Mouse (Mus musculus) forebrain, embryonic 15.5 days (tissue): ENCODE data around the gene Spo11. TPM values are rescaled to one million over a fixed set of nuclear protein-coding genes. Genes with fewer than 3 reads are reported as not detected.
A peak's percentile ranks its signal among the peaks of the same experiment; 100 is the strongest.

Source experiments
- ATAC-seq: fragments of 200-750 bp; cut with Nextera tagmentation; replicated peaks from 2 replicates; pipeline ENCODE4 v1.8.0; 2017; ENCODE audit warnings: mild to moderate bottlenecking, moderate TSS enrichment, moderate library complexity
- H3K27ac ChIP-seq: fragments of 300-500 bp; sonication (generic); replicated peaks from 2 replicates; pipeline ENCODE4 v1.5.1; 2015; ENCODE audit warnings: mild to moderate bottlenecking, inconsistent platforms
- H3K27me3 ChIP-seq: fragments of 300-500 bp; sonication (generic); 2 replicates; pipeline ENCODE4 v1.6.1; 2015; ENCODE audit warnings: inconsistent platforms
- H3K36me3 ChIP-seq: fragments of 300-500 bp; sonication (generic); 2 replicates; pipeline ENCODE4 v1.6.1; 2015; ENCODE audit warnings: mild to moderate bottlenecking, inconsistent platforms
- H3K4me1 ChIP-seq: fragments of 300-500 bp; sonication (generic); 2 replicates; pipeline ENCODE4 v1.6.1; 2015; ENCODE audit warnings: inconsistent platforms
- H3K4me2 ChIP-seq: fragments of 300-500 bp; sonication (generic); replicated peaks from 2 replicates; pipeline ENCODE4 v1.6.1; 2015; ENCODE audit warnings: mild to moderate bottlenecking, inconsistent platforms
- H3K4me3 ChIP-seq: fragments of 300-500 bp; sonication (generic); 2 replicates; pipeline ENCODE4 v1.5.1; 2015; ENCODE audit warnings: mild to moderate bottlenecking, inconsistent platforms
- H3K9ac ChIP-seq: fragments of 300-500 bp; sonication (generic); replicated peaks from 2 replicates; pipeline ENCODE4 v1.6.1; 2015; ENCODE audit warnings: mild to moderate bottlenecking, inconsistent platforms
- H3K9me3 ChIP-seq: fragments of 300-500 bp; sonication (generic); 2 replicates; pipeline ENCODE4 v1.6.1; 2016; ENCODE audit warnings: inconsistent platforms
- WGBS: fragments of 180-500 bp; shearing (Covaris S2); methylation state at CpG from one replicate; pipeline ENCODE4 v1.1.7; 2015; ENCODE audit warnings: mixed read lengths; 5-methylcytosine and 5-hydroxymethylcytosine counted together
- polyA plus RNA-seq: library from polyadenylated mRNA; unstranded; fragments of >200 nt; fragmentation: Nextera tagmentation; extraction: Ambion mirVana; gene quantifications from 2 replicates; pipeline ENCODE4 v1.2.1, GENCODE M21; 2015

Gene Spo11
- polyA plus RNA-seq = 0.46 and 0.97 TPM in 2 replicates

- H3K9me3 ChIP-seq = no peaks in the 10 kb centered on the region
- 0 out of 2 replicates have a peak within 1 kb of the TSS, but pooled peaks have one; percentile 3 for H3K4me2 ChIP-seq
- no peak within 1 kb of the TSS for H3K9ac ChIP-seq
- H3K27ac ChIP-seq = no peak within 1 kb of the TSS; the same call in 1 of the 2 replicates
- no peak within 1 kb of the TSS for H3K4me3 ChIP-seq
- no peaks in the 10 kb centered on the region for H3K36me3 ChIP-seq
- peaks cover 15% of the 10 kb centered on the region for H3K4me1 ChIP-seq
- 0 out of 2 replicates have a peak, but pooled peaks have one; percentile 38 for ATAC-seq
- no peaks in the 10 kb centered on the region for H3K27me3 ChIP-seq
- 11% methylated on average over 14 of the region's 14 CpGs for WGBS
These were observed at the start of gene Spo11 for GRCm38 (mm10) chr2:172977409-172978130. Gene Spo11 (plus strand): TSS chr2:172977700.

GRCm38 (mm10) chr2:172929905-172930436, 47.5 kb upstream of the Spo11 start:
- WGBS = 78% methylated on average over 14 of the region's 14 CpGs
- Histone ChIP-seq H3K4me3 (no peak overlapping the region), H3K27ac (no peak overlapping the region), H3K9ac (no peak overlapping the region), H3K36me3 (no peaks in the 10 kb centered on the region), H3K27me3 (peaks cover under 1% of the 10 kb centered on the region; the same call in 1 of the 2 replicates), H3K9me3 (no peaks in the 10 kb centered on the region), H3K4me2 (no peak overlapping the region), H3K4me1 (peaks cover 19% of the 10 kb centered on the region)
- ATAC-seq = no peak

- ATAC-seq = no peak
- no peaks in the 10 kb centered on the region for H3K9me3 ChIP-seq
- H3K27ac ChIP-seq = no peak overlapping the region
- H3K4me2 ChIP-seq = no peak overlapping the region
- H3K4me1 ChIP-seq = peaks cover 24% of the 10 kb centered on the region
- no peaks in the 10 kb centered on the region for H3K36me3 ChIP-seq
- 85% methylated on average over 17 of the region's 17 CpGs for WGBS
- H3K9ac ChIP-seq = no peak overlapping the region
- peaks cover 9% of the 10 kb centered on the region; the same call in 1 of the 2 replicates for H3K27me3 ChIP-seq
- H3K4me3 ChIP-seq = no peak overlapping the region
These were observed 46.2 kb upstream of the Spo11 start for GRCm38 (mm10) chr2:172931137-172931898.

GRCm38 (mm10) chr2:172933631-172934419, 43.7 kb upstream of the Spo11 start:
- peaks cover 28% of the 10 kb centered on the region for H3K4me1 ChIP-seq
- no peaks in the 10 kb centered on the region for H3K36me3 ChIP-seq
- H3K27ac ChIP-seq = peak overlapping the region; percentile 70
- H3K27me3 ChIP-seq = peaks cover 34% of the 10 kb centered on the region
- peak; percentile 69 for ATAC-seq
- WGBS = 1% methylated on average over 34 of the region's 34 CpGs
- H3K4me3 ChIP-seq = peak overlapping the region; percentile 30
- H3K4me2 ChIP-seq = peak overlapping the region; percentile 54
- H3K9me3 ChIP-seq = no peaks in the 10 kb centered on the region
- H3K9ac ChIP-seq = peak overlapping the region; percentile 32; the same call in 1 of the 2 replicates

- H3K4me1 ChIP-seq = peaks cover 34% of the 10 kb centered on the region
- H3K27me3 ChIP-seq = peaks cover 40% of the 10 kb centered on the region
- peak overlapping the region; percentile 70 for H3K27ac ChIP-seq
- H3K9ac ChIP-seq = peak overlapping the region; percentile 32; the same call in 1 of the 2 replicates
- peak overlapping the region; percentile 30 for H3K4me3 ChIP-seq
- H3K4me2 ChIP-seq = peak overlapping the region; percentile 54
- H3K9me3 ChIP-seq = no peaks in the 10 kb centered on the region
- no peak for ATAC-seq
- 2% methylated on average over 8 of the region's 8 CpGs for WGBS
- no peaks in the 10 kb centered on the region for H3K36me3 ChIP-seq
These were observed 43.1 kb upstream of the Spo11 start for GRCm38 (mm10) chr2:172934420-172934788.

GRCm38 (mm10) chr2:172934891-172935740, 42.4 kb upstream of the Spo11 start:
- ATAC-seq = no peak
- 12% methylated on average over 30 of the region's 30 CpGs for WGBS

GRCm38 (mm10) chr2:172935776-172936562, 41.5 kb upstream of the Spo11 start:
- H3K36me3 ChIP-seq = no peaks in the 10 kb centered on the region
- peaks cover 49% of the 10 kb centered on the region for H3K4me1 ChIP-seq
- H3K9ac ChIP-seq = no peak overlapping the region
- peaks cover 55% of the 10 kb centered on the region for H3K27me3 ChIP-seq
- no peak overlapping the region for H3K4me3 ChIP-seq
- no peak overlapping the region for H3K4me2 ChIP-seq
- 28% methylated on average over 12 of the region's 12 CpGs for WGBS
- H3K27ac ChIP-seq = no peak overlapping the region
- H3K9me3 ChIP-seq = no peaks in the 10 kb centered on the region
- no peak for ATAC-seq

More at GRCm38 (mm10) chr2:172934891-172935740, 42.4 kb upstream of the Spo11 start:
- Histone ChIP-seq H3K27me3 (peaks cover 47% of the 10 kb centered on the region), H3K9ac (no peak overlapping the region), H3K4me3 (no peak overlapping the region), H3K4me1 (peaks cover 41% of the 10 kb centered on the region), H3K36me3 (no peaks in the 10 kb centered on the region), H3K27ac (no peak overlapping the region; the same call in none of the 2 replicates), H3K9me3 (no peaks in the 10 kb centered on the region), H3K4me2 (peak overlapping the region; percentile 54; the same call in 1 of the 2 replicates)

- Histone ChIP-seq H3K27me3 (peaks cover 64% of the 10 kb centered on the region), H3K9me3 (no peaks in the 10 kb centered on the region), H3K9ac (no peak overlapping the region), H3K36me3 (no peaks in the 10 kb centered on the region), H3K27ac (no peak overlapping the region), H3K4me1 (peaks cover 50% of the 10 kb centered on the region), H3K4me2 (no peak overlapping the region), H3K4me3 (no peak overlapping the region)
- WGBS = 42% methylated on average over 5 of the region's 5 CpGs
- no peak for ATAC-seq
These were observed 40.7 kb upstream of the Spo11 start for GRCm38 (mm10) chr2:172936844-172937243.

GRCm38 (mm10) chr2:172937326-172938190, 39.9 kb upstream of the Spo11 start:
- ATAC-seq = no peak
- H3K27me3 ChIP-seq = peaks cover 68% of the 10 kb centered on the region
- no peak overlapping the region for H3K4me3 ChIP-seq
- H3K27ac ChIP-seq = no peak overlapping the region
- H3K9ac ChIP-seq = no peak overlapping the region
- no peaks in the 10 kb centered on the region for H3K36me3 ChIP-seq
- 0 out of 2 replicates have a peak overlapping the region, but pooled peaks have one; percentile 7 for H3K4me2 ChIP-seq
- WGBS = 16% methylated on average over 12 of the region's 12 CpGs
- H3K9me3 ChIP-seq = no peaks in the 10 kb centered on the region
- H3K4me1 ChIP-seq = peaks cover 50% of the 10 kb centered on the region
